Mouse (Mus musculus): ENCODE measurements around the gene Arhgap17. TPM values are rescaled to one million over a fixed set of nuclear protein-coding genes. Genes with fewer than 3 reads are reported as not detected.
A peak's percentile ranks its signal among the peaks of the same experiment; 100 is the strongest.

Arhgap17 gene
- total and polyA plus RNA-seq, 3 experiments: 2.6 to 124 (median 33.7) TPM

GRCm38 (mm10) chr7:123365876-123366741, 3.6 kb downstream of the Arhgap17 start (continued):
- TF ChIP-seq RCOR1 (IDR thresholded peaks at IDR 0.05; ENCODE audit: low read depth, low read length) (peak; percentile 90), ZC3H11A (IDR thresholded peaks at IDR 0.05; ENCODE audit: low read depth, low read length) (no peak), TBP (IDR thresholded peaks at IDR 0.05; ENCODE audit: low read depth, low read length) (no peak), GATA1 (IDR thresholded peaks at IDR 0.05; ENCODE audit: low read depth, low read length) (peak; percentile 93), HCFC1 (IDR thresholded peaks at IDR 0.05; ENCODE audit: low read depth, low read length) (no peak)

- H3K9ac ChIP-seq (ENCODE audit: control insufficient read depth, low read depth, low read length, poor library complexity, severe bottlenecking): no peak overlapping the region
- H3K27me3 ChIP-seq (ENCODE audit: control insufficient read depth in 1 of 2, insufficient read depth in 2 of 2, low read length in 2 of 2): no peaks in the 10 kb centered on the region
- H3K4me3 ChIP-seq (ENCODE audit: control insufficient read depth in 1 of 2, insufficient read depth in 1 of 2, low read depth in 2 of 2, low read length in 2 of 2): no peak overlapping the region
- peaks cover 0 to 35% of the 10 kb centered on the region in 2 experiments; a peak in 3 of 4 replicates for H3K36me3 ChIP-seq (ENCODE audit: control insufficient read depth in 1 of 2, insufficient read depth in 2 of 2, low read length in 2 of 2)
- no peak for DNase-seq (ENCODE audit: low read depth, low spot score)
- peaks cover 23% of the 10 kb centered on the region for H3K79me2 ChIP-seq (ENCODE audit: control insufficient read depth, insufficient read depth, low read length, poor library complexity)
- no peak for TF ChIP-seq BHLHE40 (IDR thresholded peaks at IDR 0.05; ENCODE audit: borderline replicate concordance, low read depth, low read length)
- no peak for TF ChIP-seq MXI1 (IDR thresholded peaks at IDR 0.05; ENCODE audit: low read depth, low read length)
- TF ChIP-seq MAX (IDR thresholded peaks at IDR 0.05; ENCODE audit: low read length): no peak
- no peaks in the 10 kb centered on the region for H3K9me3 ChIP-seq (replicated peaks; ENCODE audit: insufficient read depth, low read length)
- no peak overlapping the region for H3K27ac ChIP-seq (ENCODE audit: control insufficient read depth, low read depth, low read length)
- peaks cover 11 to 31% of the 10 kb centered on the region in 2 experiments for H3K4me1 ChIP-seq (ENCODE audit: control insufficient read depth in 1 of 2, insufficient read depth in 2 of 2, low read length in 2 of 2)
These were observed 5.7 kb downstream of the Arhgap17 start for GRCm38 (mm10) chr7:123363971-123364370.

GRCm38 (mm10) chr7:123362806-123363205, 6.9 kb downstream of the Arhgap17 start:
- Histone ChIP-seq H3K4me3 (ENCODE audit: control insufficient read depth in 1 of 2, insufficient read depth in 1 of 2, low read depth in 2 of 2, low read length in 2 of 2) (no peak overlapping the region), H3K27ac (ENCODE audit: control insufficient read depth, low read depth, low read length) (no peak overlapping the region), H3K9ac (ENCODE audit: control insufficient read depth, low read depth, low read length, poor library complexity, severe bottlenecking) (no peak overlapping the region), H3K36me3 (ENCODE audit: control insufficient read depth in 1 of 2, insufficient read depth in 2 of 2, low read length in 2 of 2) (peaks cover 0 to 27% of the 10 kb centered on the region in 2 experiments; a peak in 3 of 4 replicates), H3K27me3 (ENCODE audit: control insufficient read depth in 1 of 2, insufficient read depth in 2 of 2, low read length in 2 of 2) (no peaks in the 10 kb centered on the region), H3K4me1 (ENCODE audit: control insufficient read depth in 1 of 2, insufficient read depth in 2 of 2, low read length in 2 of 2) (peaks cover 11 to 24% of the 10 kb centered on the region in 2 experiments), H3K9me3 (replicated peaks; ENCODE audit: insufficient read depth, low read length) (no peaks in the 10 kb centered on the region), H3K79me2 (ENCODE audit: control insufficient read depth, insufficient read depth, low read length, poor library complexity) (peaks cover 18% of the 10 kb centered on the region)
- no peak for DNase-seq (ENCODE audit: low read depth, low spot score)
- no peak for TF ChIP-seq POLR2AphosphoS2 (IDR thresholded peaks at IDR 0.05; ENCODE audit: low read length)
- TF ChIP-seq HCFC1 (IDR thresholded peaks at IDR 0.05; ENCODE audit: low read depth, low read length): no peak
- no peak for TF ChIP-seq EP300 (IDR thresholded peaks at IDR 0.05; ENCODE audit: low read depth in 1 of 2, low read length in 2 of 2)
- TF ChIP-seq MAZ (IDR thresholded peaks at IDR 0.05; ENCODE audit: low read depth, low read length): no peak
- TF ChIP-seq ZC3H11A (IDR thresholded peaks at IDR 0.05; ENCODE audit: low read depth, low read length): no peak
- TF ChIP-seq POLR2A (IDR thresholded peaks at IDR 0.05; ENCODE audit: control insufficient read depth in 1 of 2, insufficient read depth in 1 of 2, low read depth in 1 of 2, low read length in 2 of 2, poor library complexity in 1 of 2): no peak
- TF ChIP-seq POLR2AphosphoS5 (IDR thresholded peaks at IDR 0.05; ENCODE audit: borderline replicate concordance, low read depth, low read length): no peak
- no peak for TF ChIP-seq GABPA (IDR thresholded peaks at IDR 0.05; ENCODE audit: low read depth, low read length)
- no peak for TF ChIP-seq KAT2A (conservative IDR thresholded peaks at IDR 0.05; ENCODE audit: low read depth, low read length)
- TF ChIP-seq CTCF (IDR thresholded peaks at IDR 0.05 in 2 of 3, conservative IDR thresholded peaks at IDR 0.05 in 1 of 3; ENCODE audit: control insufficient read depth in 1 of 3, insufficient read depth in 1 of 3, low read depth in 2 of 3, low read length in 3 of 3, poor library complexity in 1 of 3, severe bottlenecking in 1 of 3): no peak
- TF ChIP-seq TAL1 (IDR thresholded peaks at IDR 0.05; ENCODE audit: low read length): no peak
- no peak for TF ChIP-seq ZKSCAN1 (IDR thresholded peaks at IDR 0.05; ENCODE audit: low read depth, low read length)
- TF ChIP-seq SMC3 (IDR thresholded peaks at IDR 0.05; ENCODE audit: low read depth, low read length): no peak
- no peak for TF ChIP-seq MYB (IDR thresholded peaks at IDR 0.05; ENCODE audit: low read depth, low read length)
- no peak for TF ChIP-seq BHLHE40 (IDR thresholded peaks at IDR 0.05; ENCODE audit: borderline replicate concordance, low read depth, low read length)
- TF ChIP-seq NRF1 (IDR thresholded peaks at IDR 0.05; ENCODE audit: insufficient read depth, low read depth, low read length, poor library complexity, severe bottlenecking): no peak
